Mouse (Mus musculus) c-Kit-positive CD71-positive TER-119-negative erythroid progenitor cells, embryonic 14.5 days (primary cell): ENCODE results near the gene Slc8a3.

ENCODE experiments used
- DNase-seq: peaks from one replicate; pipeline ENCODE4 v3.0.0-alpha.2; 2013; ENCODE audit warnings: low read depth

Gene Slc8a3

GRCm38 (mm10) chr12:81182073-81182472, 150.9 kb downstream of the Slc8a3 start:
- no peak for DNase-seq

- DNase-seq = no peak
These were observed 157.7 kb downstream of the Slc8a3 start for GRCm38 (mm10) chr12:81175252-81175651.

GRCm38 (mm10) chr12:81173893-81174292, 159.1 kb downstream of the Slc8a3 start:
- no peak for DNase-seq

- no peak for DNase-seq
These were observed 160.0 kb downstream of the Slc8a3 start for GRCm38 (mm10) chr12:81173011-81173410.

GRCm38 (mm10) chr12:81170076-81170475, 162.9 kb downstream of the Slc8a3 start:
- no peak for DNase-seq

GRCm38 (mm10) chr12:81168494-81168893, 164.5 kb downstream of the Slc8a3 start:
- DNase-seq = no peak

GRCm38 (mm10) chr12:81168031-81168430, 164.9 kb downstream of the Slc8a3 start:
- DNase-seq = no peak

GRCm38 (mm10) chr12:81167142-81167541, 165.8 kb downstream of the Slc8a3 start:
- no peak for DNase-seq

- DNase-seq = no peak
These were observed 166.4 kb downstream of the Slc8a3 start for GRCm38 (mm10) chr12:81166615-81167014.

GRCm38 (mm10) chr12:81166092-81166491, 166.9 kb downstream of the Slc8a3 start:
- DNase-seq = no peak

- no peak for DNase-seq
These were observed 169.4 kb downstream of the Slc8a3 start for GRCm38 (mm10) chr12:81163566-81163965.

- DNase-seq = no peak
These were observed 169.8 kb downstream of the Slc8a3 start for GRCm38 (mm10) chr12:81163131-81163530.

- DNase-seq = no peak
These were observed 171.7 kb downstream of the Slc8a3 start for GRCm38 (mm10) chr12:81161282-81161681.

GRCm38 (mm10) chr12:81160831-81161230, 172.1 kb downstream of the Slc8a3 start:
- DNase-seq = peak; percentile 9

- DNase-seq = no peak
These were observed 172.6 kb downstream of the Slc8a3 start for GRCm38 (mm10) chr12:81160425-81160824.

- no peak for DNase-seq
These were observed 173.0 kb downstream of the Slc8a3 start for GRCm38 (mm10) chr12:81159947-81160346.

GRCm38 (mm10) chr12:81156841-81157240, 176.1 kb downstream of the Slc8a3 start:
- no peak for DNase-seq

GRCm38 (mm10) chr12:81155675-81156074, 177.3 kb downstream of the Slc8a3 start:
- DNase-seq = no peak

GRCm38 (mm10) chr12:81152082-81152481, 180.9 kb downstream of the Slc8a3 start:
- DNase-seq = no peak

GRCm38 (mm10) chr12:81150917-81151316, 182.1 kb downstream of the Slc8a3 start:
- no peak for DNase-seq

- no peak for DNase-seq
These were observed 185.0 kb downstream of the Slc8a3 start for GRCm38 (mm10) chr12:81147956-81148355.
